Mouse (Mus musculus) C2C12 (cell line): Measurements from ENCODE around the gene Ablim2. TPM values are rescaled to one million over a fixed set of nuclear protein-coding genes. Genes with fewer than 3 reads are reported as not detected.

Experiments
- H3K27me3 ChIP-seq: one replicate; pipeline ENCODE4 v1.6.1; 2011; ENCODE audit not compliant: control insufficient read depth, insufficient read depth, insufficient read length
- H3K36me3 ChIP-seq: one replicate; pipeline ENCODE4 v1.6.1; 2011; ENCODE audit not compliant: control insufficient read depth, insufficient read depth
- H3K4me3 ChIP-seq: one replicate; pipeline ENCODE4 v1.5.1; 2011; ENCODE audit warnings: mild to moderate bottlenecking, control low read depth; ENCODE audit not compliant: poor library complexity, insufficient read depth, severe bottlenecking
- H3K79me2 ChIP-seq: one replicate; pipeline ENCODE4 v1.6.1; 2011; ENCODE audit not compliant: control insufficient read depth, insufficient read depth
- H3K79me3 ChIP-seq: one replicate; pipeline ENCODE4 v1.6.1; 2011; ENCODE audit warnings: low read depth, control low read depth
- H3ac ChIP-seq: one replicate; pipeline ENCODE3; 2011; ENCODE audit warnings: low read depth; ENCODE audit not compliant: control insufficient read depth, insufficient read length
- CEBPB ChIP-seq: IDR thresholded peaks from one replicate; pipeline ENCODE4 v1.6.1; 2011; ENCODE audit warnings: low read depth, mild to moderate bottlenecking, control low read depth, moderate library complexity
- CTCF ChIP-seq: IDR thresholded peaks from one replicate; pipeline ENCODE4 v1.5.1; 2011; ENCODE audit not compliant: control insufficient read depth, insufficient read depth, insufficient read length
- FOSL1 ChIP-seq: IDR thresholded peaks from one replicate; pipeline ENCODE4 v1.8.0; 2011; ENCODE audit warnings: mild to moderate bottlenecking, low read length; ENCODE audit not compliant: poor library complexity, insufficient read depth, severe bottlenecking
- MAX ChIP-seq: IDR thresholded peaks from one replicate; pipeline ENCODE4 v1.6.1; 2011; ENCODE audit warnings: mild to moderate bottlenecking, control low read depth
- MYOD1 ChIP-seq: IDR thresholded peaks from one replicate; pipeline ENCODE4 v1.6.1; 2011; ENCODE audit warnings: low read depth; ENCODE audit not compliant: control insufficient read depth, insufficient read length
- MYOG ChIP-seq: IDR thresholded peaks from one replicate; pipeline ENCODE4 v1.6.1; 2011; ENCODE audit not compliant: control insufficient read depth, insufficient read length; ENCODE audit errors: extremely low read depth
- USF1 ChIP-seq: IDR thresholded peaks from one replicate; pipeline ENCODE4 v1.6.1; 2011; ENCODE audit warnings: low read depth, mild to moderate bottlenecking, control low read depth, moderate library complexity
- long read RNA-seq, 2 experiments: library from polyadenylated mRNA; unstranded; transcript quantifications; one replicate each; pipeline ENCODE4 v2.0.0; 2019 to 2020
- polyA plus RNA-seq: library from polyadenylated mRNA; unstranded; fragments of >200 nt; fragmentation: generic; extraction: Trizol; gene quantifications from one replicate; pipeline ENCODE4 v1.2.1, GENCODE M21; 2012; ENCODE audit warnings: missing spikeins

Ablim2 gene
- polyA plus RNA-seq: 0.08 TPM
- long read RNA-seq, experiment 1: 0 reads
- long read RNA-seq, experiment 2, partial matches to known transcripts: 0 of 1 reads
- long read RNA-seq, experiment 2, other reads (novel, unspliced or antisense): 1 of 1 reads

- Histone ChIP-seq H3K36me3 (no peaks in the 10 kb centered on the region), H3K79me3 (no peaks in the 10 kb centered on the region), H3ac (peak within 1 kb of the TSS; percentile 8), H3K79me2 (no peaks in the 10 kb centered on the region), H3K27me3 (peaks cover 39% of the 10 kb centered on the region), H3K4me3 (no peak within 1 kb of the TSS)
- TF ChIP-seq MYOD1 (peak; percentile 95), MYOG (no peak)
Measured at GRCm38 (mm10) chr5:35757639-35758001, at the start of gene Ablim2. TSS of gene Ablim2 (plus strand) at chr5:35757880.

- Histone ChIP-seq H3ac (no peak overlapping the region), H3K79me2 (no peaks in the 10 kb centered on the region), H3K4me3 (no peak overlapping the region), H3K27me3 (no peaks in the 10 kb centered on the region), H3K79me3 (no peaks in the 10 kb centered on the region), H3K36me3 (no peaks in the 10 kb centered on the region)
- TF ChIP-seq FOSL1 (no peak), MAX (peak; percentile 10), CEBPB (no peak), MYOD1 (no peak), USF1 (peak; percentile 24), CTCF (no peak)
Measured at GRCm38 (mm10) chr5:35710481-35710880, 47.2 kb upstream of the Ablim2 start.

GRCm38 (mm10) chr5:35710931-35711330, 46.7 kb upstream of the Ablim2 start:
- Histone ChIP-seq H3K27me3 (no peaks in the 10 kb centered on the region), H3ac (no peak overlapping the region), H3K36me3 (no peaks in the 10 kb centered on the region), H3K4me3 (no peak overlapping the region), H3K79me3 (no peaks in the 10 kb centered on the region), H3K79me2 (no peaks in the 10 kb centered on the region)
- TF ChIP-seq MYOD1: peak; percentile 30
- TF ChIP-seq CTCF: no peak
- TF ChIP-seq MYOG: no peak

- Histone ChIP-seq H3K4me3 (no peak overlapping the region), H3ac (no peak overlapping the region), H3K36me3 (no peaks in the 10 kb centered on the region), H3K79me2 (no peaks in the 10 kb centered on the region), H3K79me3 (no peaks in the 10 kb centered on the region), H3K27me3 (no peaks in the 10 kb centered on the region)
- TF ChIP-seq USF1 (no peak), MYOD1 (peak; percentile 49), MAX (no peak), CTCF (no peak), CEBPB (peak; percentile 14)
Measured at GRCm38 (mm10) chr5:35712517-35712916, 45.2 kb upstream of the Ablim2 start.

- no peaks in the 10 kb centered on the region for H3K36me3 ChIP-seq
- H3ac ChIP-seq: no peak overlapping the region
- TF ChIP-seq MYOG: no peak
- TF ChIP-seq MAX: no peak
- peak; percentile 42 for TF ChIP-seq USF1
- TF ChIP-seq CTCF: peak; percentile 93
- no peaks in the 10 kb centered on the region for H3K79me3 ChIP-seq
- no peak overlapping the region for H3K4me3 ChIP-seq
- no peaks in the 10 kb centered on the region for H3K79me2 ChIP-seq
- no peaks in the 10 kb centered on the region for H3K27me3 ChIP-seq
Measured at GRCm38 (mm10) chr5:35713649-35714354, 43.9 kb upstream of the Ablim2 start.

- Histone ChIP-seq H3K36me3 (no peaks in the 10 kb centered on the region), H3ac (no peak overlapping the region), H3K4me3 (no peak overlapping the region), H3K79me2 (no peaks in the 10 kb centered on the region), H3K79me3 (no peaks in the 10 kb centered on the region), H3K27me3 (no peaks in the 10 kb centered on the region)
- TF ChIP-seq MAX (no peak), CEBPB (no peak), MYOD1 (no peak), FOSL1 (no peak), MYOG (no peak), CTCF (no peak), USF1 (no peak)
Measured at GRCm38 (mm10) chr5:35717455-35717854, 40.2 kb upstream of the Ablim2 start.
